Mouse (Mus musculus): ENCODE data around the gene Ints13. TPM values are rescaled to one million over a fixed set of nuclear protein-coding genes. Genes with fewer than 3 reads are reported as not detected.

Ints13 gene
- polyA plus RNA-seq (2017; shearing (Covaris generic)), result 94.2 TPM

GRCm38 (mm10) chr6:146577310-146578109 lies at the start of gene Ints13:
TSS of gene Ints13 (minus strand) at chr6:146577835.

GRCm38 (mm10) chr6:146576903-146577302 lies 732 bp downstream of the Ints13 start, which contains the start of gene Fgfr1op2:
TSS of gene Fgfr1op2 (plus strand) at chr6:146577203.

GRCm38 (mm10) chr6:146501866-146502804 lies 75.5 kb downstream of the Ints13 start, which contains the start of gene Itpr2:
TSS of gene Itpr2 (minus strand) at chr6:146502223.

Other genes with a start within 250 kb of the Ints13 start
- 238 TPM for gene Itpr2, start 75.6 kb downstream of the Ints13 start, polyA plus RNA-seq (2017; shearing (Covaris generic))
- gene Fgfr1op2, start 632 bp downstream of the Ints13 start, polyA plus RNA-seq (2017; shearing (Covaris generic)), result 186 TPM
- 85.2 TPM for gene Med21, start 64.7 kb upstream of the Ints13 start, polyA plus RNA-seq (2017; shearing (Covaris generic))
- 2.6 TPM for gene Tm7sf3, start 65.0 kb upstream of the Ints13 start, polyA plus RNA-seq (2017; shearing (Covaris generic))
- gene Stk38l, start 147.2 kb upstream of the Ints13 start, polyA plus RNA-seq (2017; shearing (Covaris generic)), result 9.8 TPM
- 0.12 TPM for gene Arntl2, start 218.2 kb upstream of the Ints13 start, polyA plus RNA-seq (2017; shearing (Covaris generic))